Mouse (Mus musculus) thymus, postnatal 36 days (tissue): Measurements from ENCODE around the gene Pogz.
A peak's percentile ranks its signal among the peaks of the same experiment; 100 is the strongest.
"Not testable (repeated sequence)": the region's sequence is repeated elsewhere in the genome, so short reads cannot be mapped to it uniquely, and the experiment has no call there.

ENCODE experiments used
- DNase-seq, 2 experiments: peaks; one replicate each; pipeline ENCODE4 v3.0.0; 2022; ENCODE audit warnings: mixed read lengths in 2 of 2

Pogz gene

DNA sequence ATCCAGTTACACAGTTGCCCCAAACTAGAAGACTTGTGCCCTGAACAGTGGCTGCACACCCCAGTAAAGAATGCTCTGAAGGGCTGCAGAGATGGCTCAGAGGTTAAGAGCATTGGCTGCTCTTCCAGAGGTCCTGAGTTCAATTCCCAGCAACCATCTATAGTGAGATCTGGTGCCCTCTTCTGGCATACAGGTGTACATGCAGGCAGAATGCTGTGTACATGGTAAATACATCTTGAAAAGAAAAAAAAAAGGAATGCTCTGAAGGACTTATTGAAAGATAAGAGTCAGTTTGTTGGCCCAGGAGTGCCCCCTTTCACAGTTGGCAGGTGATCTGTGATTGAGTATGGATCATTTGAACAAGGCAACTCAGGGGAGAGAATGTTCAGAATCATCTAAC is 4.0 kb upstream of the Pogz start:
- DNase-seq, result no peak

DNA sequence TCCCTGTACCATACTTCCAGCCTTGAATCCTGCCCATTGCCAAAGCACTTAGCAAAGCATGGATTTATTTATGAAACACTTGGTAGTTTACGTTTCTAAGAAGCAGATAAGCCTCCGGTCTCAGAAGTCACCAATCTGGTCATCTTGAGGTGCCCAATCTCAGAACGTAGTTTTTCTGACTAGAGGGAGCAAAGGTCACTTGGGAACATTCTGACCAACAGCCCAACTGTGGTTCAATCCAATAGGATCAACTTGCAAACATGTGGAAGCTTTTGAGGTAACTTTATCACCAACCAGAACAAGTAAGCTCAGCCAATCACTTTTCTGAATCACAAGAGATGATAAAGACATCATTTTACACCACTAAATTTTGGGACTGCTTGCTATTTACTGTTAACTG is 2.0 kb upstream of the Pogz start:
- DNase-seq, result no peak

DNA sequence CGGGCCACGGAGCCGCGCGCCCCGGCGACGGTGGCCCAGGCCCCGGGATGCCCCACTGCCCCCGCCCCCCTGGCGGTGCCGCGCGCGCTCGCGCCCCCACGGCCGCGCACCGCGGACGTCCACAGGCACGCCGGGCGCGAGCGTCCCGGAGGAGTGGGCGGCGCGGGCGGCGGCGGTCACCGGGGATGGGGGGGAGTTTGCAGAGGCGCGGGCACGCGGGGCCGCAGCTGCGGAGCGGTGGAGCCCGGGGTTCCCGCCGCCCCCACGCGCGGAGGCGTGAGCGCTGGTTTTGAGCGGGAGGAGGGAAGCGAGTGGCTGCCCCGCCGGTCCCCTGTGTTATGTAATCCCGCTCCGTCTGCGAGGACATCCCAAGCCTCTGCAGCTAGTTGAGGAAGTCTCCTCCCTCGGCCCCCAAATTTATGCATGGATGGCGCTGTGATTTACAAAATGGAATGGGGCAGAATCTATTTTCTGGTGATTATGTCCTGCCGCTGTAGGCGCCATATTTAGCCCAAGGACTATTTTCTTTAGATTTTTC is 661 bp downstream of the Pogz start:
- DNase-seq, result peak; percentile 72 to 78

GRCm38 (mm10) chr3:94838631-94839030 is 1.3 kb downstream of the Pogz start:
- no peak for DNase-seq

- no peak for DNase-seq
Measured at GRCm38 (mm10) chr3:94839101-94839500, 1.7 kb downstream of the Pogz start.

GRCm38 (mm10) chr3:94847382-94847781 is 10.0 kb downstream of the Pogz start:
- DNase-seq, result no peak

- DNase-seq, result peak; percentile 49 to 65
Measured at GRCm38 (mm10) chr3:94849338-94849737, 12.0 kb downstream of the Pogz start.

DNA sequence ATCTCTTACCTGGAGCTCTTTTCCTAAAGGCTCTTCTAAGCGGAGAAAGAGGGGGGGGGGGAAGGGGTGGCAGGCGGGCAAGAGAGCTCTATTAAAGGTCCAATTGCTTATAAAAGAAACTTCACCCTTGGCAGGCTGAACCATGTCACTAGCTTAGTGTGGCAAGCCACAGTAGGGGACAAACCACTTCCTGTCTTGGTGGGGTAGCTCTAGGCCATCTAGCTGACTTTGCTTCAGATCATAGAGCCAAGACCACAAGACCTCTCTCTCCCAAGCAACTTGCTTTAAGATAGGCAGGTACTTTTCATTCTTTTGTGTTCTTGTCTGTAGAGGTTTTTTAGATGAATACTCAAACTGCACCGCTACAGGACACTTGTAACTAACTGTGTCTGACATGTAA is 14.4 kb downstream of the Pogz start:
- DNase-seq, result peak; percentile 15 to 22

- no peak for DNase-seq
Measured at GRCm38 (mm10) chr3:94852215-94852614, 14.8 kb downstream of the Pogz start.

- no peak for DNase-seq
Measured at GRCm38 (mm10) chr3:94859471-94859870, 22.1 kb downstream of the Pogz start.

- no peak for DNase-seq
Measured at GRCm38 (mm10) chr3:94869011-94869410, 31.6 kb downstream of the Pogz start.

DNA sequence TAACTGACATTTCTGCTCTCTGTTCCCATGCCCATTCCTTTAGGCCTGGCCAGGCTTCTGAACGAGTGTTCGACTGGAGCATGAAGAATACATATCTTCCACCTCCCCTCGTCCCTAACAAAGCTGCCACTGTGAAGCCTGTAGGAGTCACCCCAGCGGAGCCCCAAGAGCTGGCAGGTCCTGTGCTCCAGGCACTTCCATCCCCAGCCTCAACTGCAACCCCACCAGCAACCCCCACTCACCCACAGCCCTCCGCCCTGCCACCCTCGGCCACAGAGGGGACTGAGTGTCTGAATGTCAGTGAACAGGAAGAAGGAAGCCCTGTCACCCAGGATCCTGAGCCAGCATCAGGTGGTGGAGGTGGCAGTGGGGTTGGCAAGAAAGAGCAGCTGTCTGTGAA is 41.3 kb downstream of the Pogz start:
- no peak for DNase-seq

DNA sequence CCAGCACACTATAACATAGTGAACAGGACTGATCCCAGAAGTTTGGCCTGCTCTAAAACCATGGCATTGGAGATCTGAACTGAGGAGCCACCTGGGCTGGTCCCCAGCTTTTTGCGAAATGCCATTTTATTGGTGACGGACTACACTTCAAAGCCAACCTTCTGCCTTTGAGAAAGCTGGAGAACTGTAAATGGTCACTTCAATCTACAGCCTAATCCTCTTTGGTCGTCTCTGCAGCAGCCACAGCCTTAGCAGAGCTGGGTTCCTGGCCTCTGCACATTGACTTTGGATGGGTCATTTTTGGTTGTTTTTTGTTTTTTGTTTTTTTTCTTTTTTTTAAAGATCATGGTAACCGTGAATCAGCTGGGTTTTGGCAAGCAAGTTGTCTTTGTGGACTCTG is 44.5 kb downstream of the Pogz start:
- no peak for DNase-seq

GRCm38 (mm10) chr3:94882579-94882978 is 45.2 kb downstream of the Pogz start:
- DNase-seq, result no peak

- peak; percentile 77 to 80 for DNase-seq
Measured at GRCm38 (mm10) chr3:94886316-94887224, 49.2 kb downstream of the Pogz start, which contains the start of gene Psmb4. Psmb4 (minus strand) TSS chr3:94886961.

DNA sequence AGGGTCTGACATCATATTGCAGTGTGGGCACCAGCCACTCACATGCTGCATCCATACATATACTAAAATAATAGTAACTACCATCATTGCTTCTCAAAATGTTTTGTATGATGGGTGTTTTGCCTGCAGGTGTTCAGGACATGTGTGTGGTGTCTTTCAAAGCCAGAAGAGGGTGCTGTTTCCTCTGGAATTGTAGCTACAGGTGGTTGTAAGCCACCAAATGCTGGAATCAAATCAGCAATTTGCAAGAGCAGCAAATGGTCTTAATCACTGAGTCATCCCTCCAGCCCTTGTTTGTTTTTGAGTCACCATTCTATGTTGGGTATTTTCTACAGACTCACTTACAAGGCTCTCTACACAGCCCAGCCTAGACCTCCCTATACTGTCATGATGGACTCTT is 51.2 kb downstream of the Pogz start:
- no peak for DNase-seq

GRCm38 (mm10) chr3:94894076-94894475 is 56.7 kb downstream of the Pogz start:
- no peak for DNase-seq

GRCm38 (mm10) chr3:94902747-94903146 is 65.4 kb downstream of the Pogz start:
- DNase-seq, result peak in 1 of 2 experiments; percentile 36

- not testable (repeated sequence) for DNase-seq
Measured at GRCm38 (mm10) chr3:94904759-94905158, 67.4 kb downstream of the Pogz start.

DNA sequence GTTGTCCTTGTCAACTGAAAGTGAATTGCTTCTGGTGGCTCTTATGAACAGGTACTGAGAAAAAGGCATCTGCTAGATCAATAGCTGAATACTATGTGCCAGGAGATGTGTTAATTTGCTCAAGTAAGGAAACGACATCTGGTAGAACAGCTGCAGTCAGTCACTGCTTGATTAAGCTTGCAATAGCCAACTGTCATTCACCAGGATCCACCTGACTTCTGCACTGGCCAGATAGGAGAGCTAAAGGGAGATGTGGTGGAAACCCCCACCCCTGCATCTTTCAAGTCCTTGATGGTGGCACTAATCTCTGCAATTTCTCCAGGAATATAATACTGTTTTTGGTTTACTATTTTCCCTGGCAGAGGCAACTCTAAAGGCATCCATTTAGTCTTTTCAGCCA is 69.1 kb downstream of the Pogz start:
- no peak for DNase-seq

GRCm38 (mm10) chr3:94911050-94911693 is 73.8 kb downstream of the Pogz start:
- DNase-seq, result no peak

GRCm38 (mm10) chr3:94913801-94914200 is 76.4 kb downstream of the Pogz start:
- no peak for DNase-seq

DNA sequence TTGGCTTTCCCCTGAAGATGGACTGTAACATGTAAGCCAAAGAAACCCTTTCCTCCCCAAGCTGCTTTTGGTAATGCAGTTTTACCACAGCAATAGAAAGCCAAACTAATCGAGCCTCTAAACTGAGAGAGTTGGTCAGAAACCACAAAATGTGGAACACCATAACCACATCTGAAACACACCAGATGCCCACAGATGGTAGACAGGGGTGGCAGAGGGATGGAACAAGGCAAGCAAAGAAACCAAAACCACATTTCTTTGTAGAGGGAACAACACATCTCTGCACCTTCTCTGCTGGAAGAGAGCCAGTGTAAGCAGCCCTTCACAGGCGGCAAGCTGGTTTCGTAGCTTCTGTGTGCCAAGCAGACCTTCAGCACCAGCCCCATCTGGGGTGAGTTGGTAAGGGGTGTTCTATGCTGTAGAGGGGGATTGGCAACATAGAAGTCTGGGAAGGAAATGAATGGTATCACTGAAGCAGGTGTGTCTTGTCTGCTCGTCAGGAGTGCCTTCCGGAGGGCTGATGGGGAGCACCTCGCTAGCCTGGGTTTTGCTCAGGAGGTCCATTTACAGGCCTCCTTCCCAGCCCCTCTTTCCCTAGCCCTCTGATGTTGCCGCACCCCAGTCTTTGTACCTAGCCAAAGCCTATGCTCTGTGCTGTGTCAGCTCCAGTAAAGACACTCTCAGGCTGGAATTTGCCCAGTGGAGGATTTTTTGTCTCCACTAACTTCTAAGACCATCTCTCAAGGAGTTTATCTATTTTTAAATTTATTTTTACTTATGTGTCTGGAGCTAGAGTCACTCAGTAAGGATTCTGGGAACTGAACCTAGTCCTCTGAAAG is 78.8 kb downstream of the Pogz start:
- DNase-seq, result peak in 1 of 2 experiments; percentile 9
